Mouse (Mus musculus) CH12.LX (cell line): ENCODE measurements at regions not wholly inside any gene's neighbourhood (a gene's known extent, or its start where the extent isn't known, plus 50 kb on each side); places are given as distances from the start of the nearest gene placed in this dataset.

Source experiments
- DNase-seq: peaks from one replicate; pipeline ENCODE4 v3.0.0-alpha.2; 2013; ENCODE audit errors: extremely low read depth
- H3K27ac ChIP-seq: 2 replicates; pipeline ENCODE4 v1.5.1; 2012; ENCODE audit warnings: low read depth, mild to moderate bottlenecking, control low read depth, moderate library complexity; ENCODE audit not compliant: insufficient read depth
- H3K27me3 ChIP-seq: replicated peaks from 2 replicates; pipeline ENCODE3; 2012; ENCODE audit warnings: inconsistent platforms
- H3K36me3 ChIP-seq, 2 experiments: replicated peaks in 1 of 2; 2 replicates each; pipeline versions ENCODE3 to v1.6.1; 2012; ENCODE audit warnings: inconsistent platforms in 1 of 2, low read length in 1 of 2, mild to moderate bottlenecking in 1 of 2, mixed read lengths in 1 of 2, moderate library complexity in 1 of 2; ENCODE audit not compliant: control insufficient read depth in 1 of 2, insufficient read depth in 1 of 2
- H3K4me1 ChIP-seq, 2 experiments: 2 replicates each; pipeline ENCODE4 v1.6.1; 2012; ENCODE audit warnings: inconsistent platforms in 1 of 2, moderate library complexity in 1 of 2; ENCODE audit not compliant: insufficient read depth in 2 of 2, control insufficient read depth in 1 of 2
- H3K4me2 ChIP-seq: 2 replicates; pipeline ENCODE4 v1.6.1; 2012; ENCODE audit warnings: low read depth, mild to moderate bottlenecking, control low read depth; ENCODE audit not compliant: poor library complexity, insufficient read depth, severe bottlenecking
- H3K4me3 ChIP-seq, 3 experiments: fragments of 150-350 bp in 1 of 3; sonication (generic) in 1 of 3; replicated peaks in 1 of 3; 2 replicates each; pipeline versions ENCODE3 to v1.5.1; 2011 to 2012; ENCODE audit warnings: low read depth in 2 of 3, low read length in 2 of 3, mild to moderate bottlenecking in 2 of 3, moderate library complexity in 2 of 3, control low read depth in 1 of 3, improper control_type of control experiment in 1 of 3, inconsistent platforms in 1 of 3, mixed read lengths in 1 of 3; ENCODE audit not compliant: poor library complexity in 1 of 3
- H3K79me2 ChIP-seq: replicated peaks from 2 replicates; pipeline ENCODE4 v1.6.1; 2012; ENCODE audit warnings: mild to moderate bottlenecking, moderate library complexity; ENCODE audit not compliant: control insufficient read depth, poor library complexity, insufficient read depth, severe bottlenecking; ENCODE audit errors: extremely low read depth
- H3K9ac ChIP-seq: 2 replicates; pipeline ENCODE4 v1.6.1; 2012; ENCODE audit warnings: low read depth, mild to moderate bottlenecking, control low read depth, moderate library complexity; ENCODE audit not compliant: insufficient read depth
- H3K9me3 ChIP-seq: replicated peaks from 2 replicates; pipeline ENCODE3; 2012; ENCODE audit warnings: low read length, inconsistent platforms, mixed read lengths
- BHLHE40 ChIP-seq: IDR thresholded peaks from 2 replicates; pipeline ENCODE4 v1.6.1; 2011; ENCODE audit warnings: mild to moderate bottlenecking, low read depth, low read length, improper control_type of control experiment
- CHD2 ChIP-seq: IDR thresholded peaks from 2 replicates; pipeline ENCODE4 v1.6.1; 2011; ENCODE audit warnings: low read length, improper control_type of control experiment
- E2F4 ChIP-seq: IDR thresholded peaks from 2 replicates; pipeline ENCODE4 v1.6.1; 2011; ENCODE audit warnings: low read depth, low read length, improper control_type of control experiment; ENCODE audit not compliant: insufficient replicate concordance
- ELF1 ChIP-seq: IDR thresholded peaks from 2 replicates; pipeline ENCODE4 v1.6.1; 2014; ENCODE audit warnings: low read depth, mild to moderate bottlenecking, inconsistent platforms, low read length, improper control_type of control experiment
- EP300 ChIP-seq: IDR thresholded peaks from 2 replicates; pipeline ENCODE4 v1.6.1; 2011; ENCODE audit warnings: low read length, improper control_type of control experiment
- ETS1 ChIP-seq: conservative IDR thresholded peaks from 2 replicates; pipeline ENCODE4 v1.6.1; 2012; ENCODE audit warnings: low read depth, mild to moderate bottlenecking, inconsistent platforms, low read length, improper control_type of control experiment, moderate library complexity
- HCFC1 ChIP-seq: IDR thresholded peaks from 2 replicates; pipeline ENCODE4 v1.6.1; 2012; ENCODE audit warnings: low read depth, mild to moderate bottlenecking, inconsistent platforms, low read length, improper control_type of control experiment
- JUND ChIP-seq: conservative IDR thresholded peaks from 2 replicates; pipeline ENCODE4 v1.6.1; 2011; ENCODE audit warnings: low read depth, low read length, improper control_type of control experiment
- KAT2A ChIP-seq: IDR thresholded peaks from 2 replicates; pipeline ENCODE4 v1.6.1; 2012; ENCODE audit warnings: low read length, improper control_type of control experiment, inconsistent platforms; ENCODE audit not compliant: insufficient replicate concordance
- MAZ ChIP-seq: IDR thresholded peaks from 2 replicates; pipeline ENCODE4 v1.6.1; 2012; ENCODE audit warnings: low read depth, mild to moderate bottlenecking, inconsistent platforms, low read length, improper control_type of control experiment, moderate library complexity
- MXI1 ChIP-seq: IDR thresholded peaks from 2 replicates; pipeline ENCODE4 v1.6.1; 2011; ENCODE audit warnings: mild to moderate bottlenecking, low read depth, low read length, improper control_type of control experiment
- NELFE ChIP-seq: IDR thresholded peaks from 2 replicates; pipeline ENCODE4 v1.6.1; 2011; ENCODE audit warnings: low read depth, low read length, improper control_type of control experiment
- NRF1 ChIP-seq: IDR thresholded peaks from 2 replicates; pipeline ENCODE4 v1.6.1; 2014; ENCODE audit warnings: low read depth, mild to moderate bottlenecking, inconsistent platforms, low read length, improper control_type of control experiment, moderate library complexity
- POLR2A ChIP-seq: IDR thresholded peaks from 2 replicates; pipeline ENCODE4 v1.6.1; 2011; ENCODE audit warnings: low read depth, mild to moderate bottlenecking, improper control_type of control experiment, low read length
- POLR2AphosphoS2 ChIP-seq: IDR thresholded peaks from 2 replicates; pipeline ENCODE4 v1.6.1; 2011; ENCODE audit warnings: low read depth, low read length, improper control_type of control experiment
- SIN3A ChIP-seq: IDR thresholded peaks from 2 replicates; pipeline ENCODE4 v1.6.1; 2012; ENCODE audit warnings: low read length, improper control_type of control experiment, inconsistent platforms
- SMC3 ChIP-seq: IDR thresholded peaks from 2 replicates; pipeline ENCODE4 v1.6.1; 2011; ENCODE audit warnings: low read depth, low read length, improper control_type of control experiment
- TBP ChIP-seq: conservative IDR thresholded peaks from 2 replicates; pipeline ENCODE4 v1.6.1; 2011; ENCODE audit warnings: low read depth, low read length, improper control_type of control experiment
- TCF12 ChIP-seq: IDR thresholded peaks from 2 replicates; pipeline ENCODE4 v1.6.1; 2014; ENCODE audit warnings: low read depth, mild to moderate bottlenecking, inconsistent platforms, low read length, improper control_type of control experiment
- USF2 ChIP-seq: conservative IDR thresholded peaks from 2 replicates; pipeline ENCODE4 v1.6.1; 2011; ENCODE audit warnings: low read depth, low read length, improper control_type of control experiment
- ZC3H11A ChIP-seq: IDR thresholded peaks from 2 replicates; pipeline ENCODE4 v1.6.1; 2012; ENCODE audit warnings: low read depth, mild to moderate bottlenecking, inconsistent platforms, low read length, improper control_type of control experiment
- ZKSCAN1 ChIP-seq: IDR thresholded peaks from 2 replicates; pipeline ENCODE4 v1.6.1; 2012; ENCODE audit warnings: low read depth, inconsistent platforms, low read length, improper control_type of control experiment, borderline replicate concordance
- ZMIZ1 ChIP-seq: IDR thresholded peaks from 2 replicates; pipeline ENCODE4 v1.6.1; 2012; ENCODE audit warnings: low read depth, mild to moderate bottlenecking, inconsistent platforms, low read length, improper control_type of control experiment
- ZNF384 ChIP-seq: IDR thresholded peaks from 2 replicates; pipeline ENCODE4 v1.6.1; 2012; ENCODE audit warnings: low read depth, low read length, improper control_type of control experiment, inconsistent platforms
- dilution Hi-C: fragments of 300-500 bp; cut with MboI; formaldehyde crosslinking; loops from 2 replicates; pipeline ENCODE4 v1.14.3; 2020; ENCODE audit warnings: low sequenced_read_pairs; ENCODE audit not compliant: extremely low pct_unique_long_range_greater_than_20kb, extremely low pct_ligation_motif_present
- in situ Hi-C: fragments of 300-500 bp; cut with MboI; formaldehyde crosslinking; loops from 3 replicates; pipeline ENCODE4 v1.14.3; 2019; ENCODE audit warnings: low sequenced_read_pairs, low pct_ligation_motif_present, low pct_unique_long_range_greater_than_20kb, mixed read lengths

- Histone ChIP-seq H3K9ac (no peak overlapping the region), H3K27me3 (no peaks in the 10 kb centered on the region), H3K4me3 (no peak overlapping the region), H3K4me2 (no peak overlapping the region), H3K9me3 (peaks cover 31% of the 10 kb centered on the region), H3K27ac (no peak overlapping the region), H3K36me3 (no peaks in the 10 kb centered on the region), H3K4me1 (no peaks in the 10 kb centered on the region), H3K79me2 (no peaks in the 10 kb centered on the region)
- no peak for DNase-seq
- dilution Hi-C loops (no loop called here), in situ Hi-C loops (no loop called here)
- no peak for TF ChIP-seq SMC3
- no peak for TF ChIP-seq ZC3H11A
- TF ChIP-seq EP300: no peak
- no peak for TF ChIP-seq TBP
- no peak for TF ChIP-seq MAZ
- no peak for TF ChIP-seq KAT2A
- no peak for TF ChIP-seq HCFC1
- TF ChIP-seq ZNF384: no peak
- TF ChIP-seq BHLHE40: no peak
- TF ChIP-seq ZMIZ1: no peak
- no peak for TF ChIP-seq MXI1
- no peak for TF ChIP-seq JUND
- no peak for TF ChIP-seq ETS1
Observed at GRCm38 (mm10) chr4:54646033-54646432, 298.8 kb upstream of the Zfp462 start.

DNA sequence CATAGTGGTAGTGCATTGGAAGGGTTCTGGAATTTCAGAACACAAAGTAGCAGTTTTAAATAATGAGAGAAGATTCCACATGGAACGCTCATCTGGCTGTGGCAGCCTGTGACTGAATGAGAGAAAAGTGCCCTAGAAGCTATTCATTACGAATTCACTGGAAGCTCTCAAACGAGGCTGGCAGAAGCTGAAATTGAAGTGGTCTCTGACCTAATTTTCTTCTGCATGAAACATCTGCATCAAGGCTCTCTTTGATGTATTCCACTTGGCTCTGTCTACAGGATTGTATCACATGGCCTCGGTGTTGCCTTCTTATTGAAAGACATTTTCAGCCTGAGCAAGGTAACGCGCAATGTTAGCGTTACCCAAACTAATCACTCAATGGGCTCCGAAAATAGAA lies 298.4 kb upstream of the Zfp462 start:
- Histone ChIP-seq H3K9me3 (peaks cover 30% of the 10 kb centered on the region), H3K9ac (no peak overlapping the region), H3K27ac (no peak overlapping the region), H3K4me3 (no peak overlapping the region), H3K27me3 (no peaks in the 10 kb centered on the region), H3K4me1 (no peaks in the 10 kb centered on the region), H3K36me3 (no peaks in the 10 kb centered on the region), H3K79me2 (no peaks in the 10 kb centered on the region), H3K4me2 (no peak overlapping the region)
- in situ Hi-C loops (no loop called here), dilution Hi-C loops (no loop called here)
- TF ChIP-seq ELF1: no peak
- no peak for TF ChIP-seq POLR2AphosphoS2
- TF ChIP-seq TBP: no peak
- TF ChIP-seq SIN3A: no peak
- TF ChIP-seq POLR2A: no peak
- no peak for TF ChIP-seq USF2
- no peak for TF ChIP-seq E2F4
- TF ChIP-seq ZKSCAN1: no peak
- TF ChIP-seq HCFC1: no peak
- TF ChIP-seq NELFE: no peak
- TF ChIP-seq NRF1: no peak
- TF ChIP-seq MXI1: no peak
- TF ChIP-seq TCF12: no peak
- no peak for TF ChIP-seq CHD2
- no peak for TF ChIP-seq SMC3
- TF ChIP-seq EP300: no peak
- no peak for DNase-seq
